9 mouse cellular contexts compared by ENCODE assay signal in the genomic region with DNA sequence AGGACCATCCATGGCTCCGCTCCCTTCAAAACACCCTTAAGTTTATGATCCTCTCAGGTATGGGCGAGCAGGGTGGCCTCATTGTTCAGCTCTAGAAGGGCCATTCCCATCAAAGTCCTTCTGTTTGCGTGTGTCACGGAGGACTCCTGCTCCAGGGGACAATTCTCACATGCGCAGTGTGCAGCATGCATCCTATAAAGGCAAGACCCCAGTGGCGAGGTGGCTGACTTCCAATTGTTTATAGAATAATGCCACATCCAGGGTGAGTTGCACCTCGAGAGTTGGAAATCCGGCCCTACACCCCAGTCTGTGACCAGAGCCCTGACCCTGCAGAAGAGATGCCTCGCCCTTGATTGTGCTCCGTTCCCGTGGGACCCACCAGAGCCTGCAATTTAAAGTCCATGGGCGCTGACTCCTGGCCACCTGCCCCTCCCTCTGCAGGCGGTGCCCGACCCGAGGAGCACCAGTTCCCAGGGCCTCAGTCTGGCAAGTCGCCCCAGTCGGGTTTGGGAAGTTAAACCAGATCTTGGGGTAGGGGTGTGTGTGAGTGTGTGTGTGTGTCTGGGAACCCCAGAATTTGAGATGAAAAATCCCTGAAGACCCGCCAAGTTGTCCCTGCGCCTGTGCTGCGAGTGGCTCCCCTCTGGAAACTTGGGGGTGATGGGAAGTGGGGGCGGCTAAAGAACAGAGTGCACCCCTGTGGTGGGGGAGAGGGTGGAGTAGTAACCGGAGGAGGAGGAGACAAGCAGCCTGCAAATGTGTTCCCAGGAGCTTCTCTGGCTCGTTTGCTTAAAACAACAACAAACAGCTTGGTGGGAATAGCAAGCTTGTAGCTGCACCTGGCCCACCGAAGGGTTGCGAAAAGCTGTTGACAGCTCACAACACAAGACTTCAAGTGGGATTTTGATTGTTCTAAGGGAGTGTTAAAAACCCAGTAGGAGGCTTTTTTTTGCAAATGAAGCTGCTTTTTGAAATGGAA. TPM values are rescaled to one million over a fixed set of nuclear protein-coding genes. Genes with fewer than 3 reads are reported as not detected.
DNase-seq lines count a peak whose midpoint lies in the region; ATAC-seq and TF ChIP-seq lines count a peak whose summit lies in the region.
"Had no signal": no experiment of that assay in that cellular context is flagged by ENCODE, and none has a peak within 500 bp of the region (broad histone marks: within the 10 kb centered on the region; RNA-seq: fewer than 3 reads in every experiment).

No protein-coding gene starts in this region.

- TF ChIP-seq CTCF in olfactory bulb, adult 2 months (IDR thresholded peaks at IDR 0.05; ENCODE audit: insufficient read depth, low read depth, low read length), result no peak

- TF ChIP-seq POLR2A in olfactory bulb, adult 2 months (IDR thresholded peaks at IDR 0.05; ENCODE audit: insufficient read depth, low read depth, low read length), result no peak

- H3K4me3 ChIP-seq in kidney, embryonic 15.5 days (replicated peaks), result 0 out of 2 replicates have a peak overlapping the region, but pooled peaks have one; percentile 4
- H3K4me3 ChIP-seq in embryonic facial prominence, embryonic 10.5 days, result peak overlapping the region; percentile 36
- peak overlapping the region; percentile 3; the same call in 1 of the 2 replicates for H3K4me3 ChIP-seq in heart, embryonic 13.5 days
- H3K4me3 ChIP-seq in olfactory bulb, adult 2 months (ENCODE audit: insufficient read depth, low read depth, low read length), result 0 out of 2 replicates have a peak overlapping the region, but pooled peaks have one; percentile 4

- no peaks in the 10 kb centered on the region for H3K9me3 ChIP-seq in kidney, embryonic 15.5 days (replicated peaks)
- H3K9me3 ChIP-seq in embryonic facial prominence, embryonic 10.5 days, result no peaks in the 10 kb centered on the region
- H3K9me3 ChIP-seq in heart, embryonic 13.5 days, result no peaks in the 10 kb centered on the region
- H3K9me3 ChIP-seq: G1E had no signal

- 19% methylated on average over 25 of the region's 25 CpGs for WGBS in kidney, embryonic 15.5 days
- WGBS in embryonic facial prominence, embryonic 10.5 days, result 13% methylated on average over 25 of the region's 25 CpGs
- 19% methylated on average over 25 of the region's 25 CpGs for WGBS in heart, embryonic 13.5 days
- 23% methylated on average over 25 of the region's 25 CpGs for whole genome bisulfite sequencing in olfactory bulb, adult 2 months

- H3K4me1 ChIP-seq in kidney, embryonic 15.5 days, result peaks cover 33% of the 10 kb centered on the region
- H3K4me1 ChIP-seq in embryonic facial prominence, embryonic 10.5 days, result peaks cover 37% of the 10 kb centered on the region
- peaks cover 31% of the 10 kb centered on the region for H3K4me1 ChIP-seq in heart, embryonic 13.5 days
- peaks cover 32% of the 10 kb centered on the region for H3K4me1 ChIP-seq in olfactory bulb, adult 2 months (ENCODE audit: control insufficient read depth, insufficient read depth, low read length)

- no peak overlapping the region for H3K27ac ChIP-seq in kidney, embryonic 15.5 days
- peak overlapping the region; percentile 77 for H3K27ac ChIP-seq in embryonic facial prominence, embryonic 10.5 days (replicated peaks)
- no peak overlapping the region for H3K27ac ChIP-seq in heart, embryonic 13.5 days (replicated peaks)
- peak overlapping the region; percentile 81 for H3K27ac ChIP-seq in olfactory bulb, adult 2 months (ENCODE audit: insufficient read depth, low read depth, low read length)

- peak; percentile 34; the same call in 1 of the 2 replicates for ATAC-seq in kidney, embryonic 15.5 days (replicated peaks; ENCODE audit: low FRiP score)
- ATAC-seq in heart, embryonic 13.5 days (ENCODE audit: extremely low read depth, insufficient number of reproducible peaks, low FRiP score, low TSS enrichment), result no peak

- H3K9ac ChIP-seq in kidney, embryonic 15.5 days, result 0 out of 2 replicates have a peak overlapping the region, but pooled peaks have one; percentile 8
- H3K9ac ChIP-seq in heart, embryonic 13.5 days, result peak overlapping the region; percentile 64

- no peak for DNase-seq in kidney, postnatal 14 days
- DNase-seq in embryonic facial prominence, embryonic 10.5 days (ENCODE audit: low spot score), result no peak
- peak; percentile 44 to 59 for DNase-seq in kidney, postnatal 4 days
- no peak for DNase-seq in adrenal gland, adult 18-20 months (ENCODE audit: low spot score in 2 of 2)
- DNase-seq in ovary, adult 18-20 months (ENCODE audit: low spot score), result no peak

- no peaks in the 10 kb centered on the region for H3K36me3 ChIP-seq in kidney, embryonic 15.5 days
- no peaks in the 10 kb centered on the region for H3K36me3 ChIP-seq in embryonic facial prominence, embryonic 10.5 days (replicated peaks)
- no peaks in the 10 kb centered on the region for H3K36me3 ChIP-seq in heart, embryonic 13.5 days
- H3K36me3 ChIP-seq: G1E had no signal

- peaks cover 3% of the 10 kb centered on the region; the same call in 1 of the 2 replicates for H3K27me3 ChIP-seq in kidney, embryonic 15.5 days
- peaks cover 28% of the 10 kb centered on the region for H3K27me3 ChIP-seq in embryonic facial prominence, embryonic 10.5 days (replicated peaks; ENCODE audit: low read depth, poor library complexity, severe bottlenecking)
- peaks cover 29% of the 10 kb centered on the region for H3K27me3 ChIP-seq in heart, embryonic 13.5 days (replicated peaks)

- H3K4me2 ChIP-seq in kidney, embryonic 15.5 days, result peak overlapping the region; percentile 39
- peak overlapping the region; percentile 41 for H3K4me2 ChIP-seq in heart, embryonic 13.5 days

RNA-seq across cellular contexts. Expression of a gene that starts 5.8 kb away (rescaled TPM):
- 31.0 and 36.3 TPM in 2 replicates for polyA plus RNA-seq in kidney, embryonic 15.5 days (2015; fragmentation: Nextera tagmentation; extraction: Ambion mirVana)
- 35.9 and 42.0 TPM in 2 replicates for polyA plus RNA-seq in embryonic facial prominence, embryonic 10.5 days (2016; fragmentation: Nextera tagmentation; extraction: Ambion mirVana)
- 19.7 and 24.5 TPM in 2 replicates for polyA plus RNA-seq in heart, embryonic 13.5 days (2015; fragmentation: Nextera tagmentation; extraction: Ambion mirVana)
- polyA plus RNA-seq in olfactory bulb, adult 2 months (2012; ENCODE audit: insufficient read depth, insufficient read length, low replicate concordance, missing spikeins), result 264 TPM in 1 of 2 replicates, not detected in the other
- 10 to 100 TPM; 29.5 to 69.3 TPM for total RNA-seq in adrenal gland, adult 18-20 months (2021)

RNA-seq across cellular contexts. Expression of a gene that starts 45.1 kb away (rescaled TPM):
- polyA plus RNA-seq in kidney, embryonic 15.5 days (2015; fragmentation: Nextera tagmentation; extraction: Ambion mirVana), result 48.7 and 50.6 TPM in 2 replicates
- polyA plus RNA-seq in embryonic facial prominence, embryonic 10.5 days (2016; fragmentation: Nextera tagmentation; extraction: Ambion mirVana), result 35.8 and 41.8 TPM in 2 replicates
- 33.8 and 37.9 TPM in 2 replicates for polyA plus RNA-seq in heart, embryonic 13.5 days (2015; fragmentation: Nextera tagmentation; extraction: Ambion mirVana)
- polyA plus RNA-seq in olfactory bulb, adult 2 months (2012; ENCODE audit: insufficient read depth, insufficient read length, low replicate concordance, missing spikeins), result not detected in 2 replicates
- total RNA-seq in adrenal gland, adult 18-20 months (2021), result 10 to 100 TPM; 26.1 to 33.7 TPM

RNA-seq across cellular contexts. Expression of a gene that starts 45.5 kb away (rescaled TPM):
- polyA plus RNA-seq in kidney, embryonic 15.5 days (2015; fragmentation: Nextera tagmentation; extraction: Ambion mirVana), result 102 and 107 TPM in 2 replicates
- polyA plus RNA-seq in embryonic facial prominence, embryonic 10.5 days (2016; fragmentation: Nextera tagmentation; extraction: Ambion mirVana), result 104 and 109 TPM in 2 replicates
- 84.7 and 93.3 TPM in 2 replicates for polyA plus RNA-seq in heart, embryonic 13.5 days (2015; fragmentation: Nextera tagmentation; extraction: Ambion mirVana)
- polyA plus RNA-seq in olfactory bulb, adult 2 months (2012; ENCODE audit: insufficient read depth, insufficient read length, low replicate concordance, missing spikeins), result not detected in 2 replicates
- total RNA-seq in adrenal gland, adult 18-20 months (2021), result 10 to 100 TPM; 54.7 to 85.8 TPM

Comparison
In these comparisons a context has a peak if more than half of its experiments do, and no peak if none do; other contexts are left out.
1. DNase-seq: peak in kidney, postnatal 4 days (2 of 2); none in kidney, postnatal 14 days (single experiment), embryonic facial prominence, embryonic 10.5 days (single experiment), adrenal gland, adult 18-20 months (0 of 2) and ovary, adult 18-20 months (single experiment).
2. H3K27ac ChIP-seq: peak in embryonic facial prominence, embryonic 10.5 days (single experiment) and olfactory bulb, adult 2 months (single experiment); none in kidney, embryonic 15.5 days (single experiment) and heart, embryonic 13.5 days (single experiment).
3. RNA of a gene that starts 45.1 kb away (polyA plus RNA-seq): 48.7 to 50.6 TPM in kidney, embryonic 15.5 days, 35.8 to 41.8 TPM in embryonic facial prominence, embryonic 10.5 days and 33.8 to 37.9 TPM in heart, embryonic 13.5 days; not detected in olfactory bulb, adult 2 months; every median in the first group is over 10 times any median in the second.
4. Peak in every context shown above with its lines, with median percentiles within 50 percentile points of each other: H3K4me3 ChIP-seq.